Mouse (Mus musculus): ENCODE measurements around the gene Gpc5. TPM values are rescaled to one million over a fixed set of nuclear protein-coding genes. Genes with fewer than 3 reads are reported as not detected.

Gene Gpc5
- polyA plus RNA-seq, 1 experiment, result not detected

- no peak overlapping the region for H3K27ac ChIP-seq (ENCODE audit: insufficient read depth, low read length)
- TF ChIP-seq POLR2A (IDR thresholded peaks at IDR 0.05; ENCODE audit: low read depth, low read length) (no peak), CTCF (IDR thresholded peaks at IDR 0.05; ENCODE audit: borderline replicate concordance, insufficient read depth, low read length) (no peak)
- no peaks in the 10 kb centered on the region for H3K4me1 ChIP-seq (ENCODE audit: control insufficient read depth, insufficient read depth, low read length)
- 0 out of 2 replicates have a peak overlapping the region, but pooled peaks have one; percentile 49 for H3K4me3 ChIP-seq (ENCODE audit: insufficient read depth, low read length)
These were observed 937 bp downstream of the Gpc5 start for GRCm38 (mm10) chr14:115092952-115093351.

- no peak for TF ChIP-seq POLR2A (IDR thresholded peaks at IDR 0.05; ENCODE audit: low read depth, low read length)
- no peak for TF ChIP-seq CTCF (IDR thresholded peaks at IDR 0.05; ENCODE audit: borderline replicate concordance, insufficient read depth, low read length)
These were observed 8.7 kb downstream of the Gpc5 start for GRCm38 (mm10) chr14:115100617-115101299.

GRCm38 (mm10) chr14:115106326-115106725, 14.3 kb downstream of the Gpc5 start:
- H3K4me3 ChIP-seq (ENCODE audit: insufficient read depth, low read length), result no peak overlapping the region
- TF ChIP-seq POLR2A (IDR thresholded peaks at IDR 0.05; ENCODE audit: low read depth, low read length), result no peak
- no peak for TF ChIP-seq CTCF (IDR thresholded peaks at IDR 0.05; ENCODE audit: borderline replicate concordance, insufficient read depth, low read length)
- H3K4me1 ChIP-seq (ENCODE audit: control insufficient read depth, insufficient read depth, low read length), result no peaks in the 10 kb centered on the region
- H3K27ac ChIP-seq (ENCODE audit: insufficient read depth, low read length), result no peak overlapping the region

More at GRCm38 (mm10) chr14:115100617-115101299, 8.7 kb downstream of the Gpc5 start:
- Histone ChIP-seq H3K4me3 (ENCODE audit: insufficient read depth, low read length) (no peak overlapping the region), H3K27ac (ENCODE audit: insufficient read depth, low read length) (no peak overlapping the region), H3K4me1 (ENCODE audit: control insufficient read depth, insufficient read depth, low read length) (no peaks in the 10 kb centered on the region)

- TF ChIP-seq POLR2A (IDR thresholded peaks at IDR 0.05; ENCODE audit: low read depth, low read length) (no peak), CTCF (IDR thresholded peaks at IDR 0.05; ENCODE audit: borderline replicate concordance, insufficient read depth, low read length) (no peak)
- no peaks in the 10 kb centered on the region for H3K4me1 ChIP-seq (ENCODE audit: control insufficient read depth, insufficient read depth, low read length)
- H3K27ac ChIP-seq (ENCODE audit: insufficient read depth, low read length), result no peak overlapping the region
- H3K4me3 ChIP-seq (ENCODE audit: insufficient read depth, low read length), result no peak overlapping the region
These were observed 15.5 kb downstream of the Gpc5 start for GRCm38 (mm10) chr14:115107467-115107866.

- Histone ChIP-seq H3K4me1 (ENCODE audit: control insufficient read depth, insufficient read depth, low read length) (no peaks in the 10 kb centered on the region), H3K27ac (ENCODE audit: insufficient read depth, low read length) (no peak overlapping the region), H3K4me3 (ENCODE audit: insufficient read depth, low read length) (no peak overlapping the region)
- TF ChIP-seq POLR2A (IDR thresholded peaks at IDR 0.05; ENCODE audit: low read depth, low read length), result no peak
- no peak for TF ChIP-seq CTCF (IDR thresholded peaks at IDR 0.05; ENCODE audit: borderline replicate concordance, insufficient read depth, low read length)
These were observed 26.6 kb downstream of the Gpc5 start for GRCm38 (mm10) chr14:115118626-115119025.

DNA sequence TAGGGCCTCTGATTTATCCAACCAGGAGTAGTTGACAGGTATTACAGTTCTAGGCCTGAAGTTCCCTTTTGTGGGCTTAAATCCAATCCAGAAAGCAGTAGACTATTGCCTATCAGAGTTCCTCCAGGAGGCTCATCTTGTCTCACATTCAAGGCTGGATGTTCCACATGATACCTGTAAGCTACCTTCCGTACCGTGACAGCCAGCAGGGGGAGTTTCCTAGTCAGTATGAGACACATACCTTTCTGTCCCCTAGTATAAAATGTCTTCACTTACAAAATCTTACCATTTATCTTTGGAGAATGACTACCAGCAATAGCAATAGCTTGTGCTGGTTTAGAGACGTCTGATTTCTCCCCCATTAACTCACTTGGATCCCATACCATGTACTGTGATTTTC, 56.8 kb downstream of the Gpc5 start:
- no peak overlapping the region for H3K27ac ChIP-seq (ENCODE audit: insufficient read depth, low read length)
- no peaks in the 10 kb centered on the region for H3K4me1 ChIP-seq (ENCODE audit: control insufficient read depth, insufficient read depth, low read length)
- no peak overlapping the region for H3K4me3 ChIP-seq (ENCODE audit: insufficient read depth, low read length)
- TF ChIP-seq POLR2A (IDR thresholded peaks at IDR 0.05; ENCODE audit: low read depth, low read length) (no peak), CTCF (IDR thresholded peaks at IDR 0.05; ENCODE audit: borderline replicate concordance, insufficient read depth, low read length) (no peak)

DNA sequence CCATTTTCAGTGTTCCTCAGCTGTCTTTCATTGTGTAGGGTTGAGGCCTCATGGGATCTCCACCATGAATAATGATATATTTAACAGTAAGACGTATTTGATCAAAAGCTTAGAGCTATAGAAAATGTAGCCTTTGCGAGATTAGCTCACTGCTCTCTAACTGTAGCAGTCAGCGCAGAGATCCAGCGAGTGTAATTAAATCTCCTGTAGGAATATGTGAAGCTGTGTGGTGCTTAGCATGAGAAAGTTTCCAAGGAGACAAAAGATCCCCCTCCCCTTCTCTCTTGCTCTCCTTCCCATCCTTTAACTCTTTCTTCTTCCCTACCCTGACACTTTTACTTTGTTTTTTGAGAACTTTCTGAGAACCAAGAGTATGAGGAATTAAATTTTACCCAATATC, 64.6 kb downstream of the Gpc5 start:
- Histone ChIP-seq H3K4me1 (ENCODE audit: control insufficient read depth, insufficient read depth, low read length) (no peaks in the 10 kb centered on the region), H3K4me3 (ENCODE audit: insufficient read depth, low read length) (no peak overlapping the region), H3K27ac (ENCODE audit: insufficient read depth, low read length) (no peak overlapping the region)
- TF ChIP-seq POLR2A (IDR thresholded peaks at IDR 0.05; ENCODE audit: low read depth, low read length), result no peak
- TF ChIP-seq CTCF (IDR thresholded peaks at IDR 0.05; ENCODE audit: borderline replicate concordance, insufficient read depth, low read length), result no peak

DNA sequence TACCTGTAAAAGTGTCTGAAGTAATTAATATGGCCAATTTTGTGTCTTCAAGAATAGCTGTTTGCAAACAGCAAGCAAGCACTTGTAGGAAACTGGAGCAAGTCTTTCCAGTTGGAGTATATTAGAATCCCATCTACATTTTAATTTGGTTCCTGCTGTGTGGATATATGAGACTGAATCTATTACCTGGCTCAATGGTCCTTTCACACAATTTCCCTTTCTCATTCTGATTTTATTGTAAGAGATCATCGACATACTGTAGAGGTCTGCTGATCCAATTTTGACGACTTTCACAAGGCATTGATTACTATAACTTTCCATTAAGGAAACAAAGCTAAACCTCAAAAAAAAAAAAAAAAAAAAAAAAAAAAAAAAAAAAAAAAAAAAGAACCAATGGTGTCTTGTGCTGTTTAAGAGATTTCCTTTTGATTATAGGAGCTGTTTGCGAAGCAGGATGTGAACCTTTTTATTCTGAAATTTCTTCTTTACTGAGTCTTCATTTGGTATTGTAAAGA, 85.4 kb downstream of the Gpc5 start:
- H3K4me1 ChIP-seq (ENCODE audit: control insufficient read depth, insufficient read depth, low read length), result no peaks in the 10 kb centered on the region
- H3K4me3 ChIP-seq (ENCODE audit: insufficient read depth, low read length), result no peak overlapping the region
- no peak overlapping the region for H3K27ac ChIP-seq (ENCODE audit: insufficient read depth, low read length)
- TF ChIP-seq CTCF (IDR thresholded peaks at IDR 0.05; ENCODE audit: borderline replicate concordance, insufficient read depth, low read length), result no peak
- no peak for TF ChIP-seq POLR2A (IDR thresholded peaks at IDR 0.05; ENCODE audit: low read depth, low read length)

- TF ChIP-seq POLR2A (IDR thresholded peaks at IDR 0.05; ENCODE audit: low read depth, low read length) (no peak), CTCF (IDR thresholded peaks at IDR 0.05; ENCODE audit: borderline replicate concordance, insufficient read depth, low read length) (no peak)
- Histone ChIP-seq H3K27ac (ENCODE audit: insufficient read depth, low read length) (no peak overlapping the region), H3K4me3 (ENCODE audit: insufficient read depth, low read length) (no peak overlapping the region), H3K4me1 (ENCODE audit: control insufficient read depth, insufficient read depth, low read length) (no peaks in the 10 kb centered on the region)
These were observed 87.9 kb downstream of the Gpc5 start for GRCm38 (mm10) chr14:115179925-115180324.

- TF ChIP-seq CTCF (IDR thresholded peaks at IDR 0.05; ENCODE audit: borderline replicate concordance, insufficient read depth, low read length) (no peak), POLR2A (IDR thresholded peaks at IDR 0.05; ENCODE audit: low read depth, low read length) (no peak)
- Histone ChIP-seq H3K4me1 (ENCODE audit: control insufficient read depth, insufficient read depth, low read length) (no peaks in the 10 kb centered on the region), H3K27ac (ENCODE audit: insufficient read depth, low read length) (no peak overlapping the region), H3K4me3 (ENCODE audit: insufficient read depth, low read length) (no peak overlapping the region)
These were observed 96.2 kb downstream of the Gpc5 start for GRCm38 (mm10) chr14:115188256-115188655.

Data from embryonic fibroblast, embryonic 13.5 days (primary cell).